Mouse (Mus musculus) adrenal gland, postnatal 14 days (tissue): ENCODE data around the gene Shmt2. TPM values are rescaled to one million over a fixed set of nuclear protein-coding genes. Genes with fewer than 3 reads are reported as not detected.

Experiments
- DNase-seq: peaks from one replicate; pipeline ENCODE4 v3.0.0; 2021; ENCODE audit warnings: mixed read lengths
- long read RNA-seq, 2 experiments: library from polyadenylated mRNA; stranded (forward); transcript quantifications; one replicate each; pipeline ENCODE4 v2.0.0; 2021
- total RNA-seq: library from RNA; stranded (reverse); gene quantifications from 2 replicates; pipeline ENCODE4 v1.2.3, GENCODE M21; 2021

Shmt2 gene
- 50.9 and 57.3 TPM in 2 replicates for total RNA-seq
- long read RNA-seq, experiment 1, transcript Shmt2-201 (12 exons, 2,289 nt), result major isoform, 59 of 82 reads
- long read RNA-seq, experiment 1, transcript Shmt2-206 (12 exons, 2,238 nt), result minor isoform, 12 of 82 reads
- long read RNA-seq, experiment 1, partial matches to known transcripts, result 7 of 82 reads
- long read RNA-seq, experiment 1, other reads (novel, unspliced or antisense), result 4 of 82 reads
- long read RNA-seq, experiment 2, transcript Shmt2-201 (12 exons, 2,289 nt), result major isoform, 39 of 61 reads
- long read RNA-seq, experiment 2, transcript Shmt2-206 (12 exons, 2,238 nt), result minor isoform, 7 of 61 reads
- long read RNA-seq, experiment 2, partial matches to known transcripts, result 8 of 61 reads
- long read RNA-seq, experiment 2, other reads (novel, unspliced or antisense), result 5 of 61 reads

- DNase-seq, result peak; percentile 88
These were observed at the start of gene Shmt2 for GRCm38 (mm10) chr10:127522088-127522581. Shmt2 (minus strand) TSS chr10:127522444.

DNA sequence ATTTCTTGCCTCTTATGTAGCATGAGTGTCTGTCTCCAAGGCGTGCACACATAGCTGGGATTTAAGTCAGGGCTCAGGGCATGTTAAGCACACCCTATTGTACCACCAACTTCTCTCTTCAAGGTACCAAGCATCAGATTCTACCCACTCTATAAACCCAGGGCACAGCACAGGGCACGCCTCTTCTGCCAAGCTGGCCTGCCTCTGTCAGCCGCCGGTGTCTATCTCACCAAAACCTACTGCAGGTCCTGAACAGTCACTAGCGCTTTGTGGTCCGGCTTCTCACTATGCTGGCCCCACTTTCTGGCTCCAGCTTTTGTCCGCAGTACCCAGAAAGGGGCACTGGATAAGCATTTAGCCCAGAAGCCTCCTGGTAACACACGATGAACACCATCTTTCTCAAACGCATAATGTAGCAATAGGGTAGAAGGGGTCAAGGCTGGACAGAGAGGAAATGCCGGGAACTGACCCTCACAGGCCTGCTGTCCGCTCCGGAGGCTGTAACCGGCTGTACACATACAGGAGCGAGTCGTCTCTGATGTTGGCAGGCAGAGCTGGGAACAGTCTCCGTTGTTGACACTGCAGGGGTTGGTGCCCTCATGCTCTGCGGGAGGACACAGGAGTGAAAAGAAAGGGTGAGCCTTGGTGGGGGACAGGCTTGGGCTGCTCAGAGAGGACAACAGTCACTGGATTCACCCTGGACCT is 48.8 kb upstream of the Shmt2 start:
- DNase-seq, result peak; percentile 49

DNA sequence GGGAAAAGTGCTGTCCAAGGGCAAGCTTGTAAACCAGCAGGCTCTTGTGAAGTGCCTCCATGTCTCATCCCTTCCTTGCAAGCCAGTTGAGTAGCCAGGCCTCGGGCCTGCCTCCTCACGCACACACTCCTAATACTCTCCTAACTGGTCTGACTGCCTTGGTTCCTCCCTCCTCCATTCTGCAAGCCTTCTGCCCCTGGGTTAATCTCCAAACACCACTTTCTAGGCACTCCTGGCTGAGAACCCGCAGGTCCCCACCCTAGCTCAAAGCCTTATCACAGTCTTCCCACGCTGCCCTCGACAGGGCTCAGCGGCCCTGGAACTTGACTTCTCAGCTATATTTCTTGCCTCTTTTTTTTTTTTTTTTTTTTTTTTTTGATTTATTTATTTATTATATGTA is 48.1 kb upstream of the Shmt2 start:
- DNase-seq, result no peak

DNA sequence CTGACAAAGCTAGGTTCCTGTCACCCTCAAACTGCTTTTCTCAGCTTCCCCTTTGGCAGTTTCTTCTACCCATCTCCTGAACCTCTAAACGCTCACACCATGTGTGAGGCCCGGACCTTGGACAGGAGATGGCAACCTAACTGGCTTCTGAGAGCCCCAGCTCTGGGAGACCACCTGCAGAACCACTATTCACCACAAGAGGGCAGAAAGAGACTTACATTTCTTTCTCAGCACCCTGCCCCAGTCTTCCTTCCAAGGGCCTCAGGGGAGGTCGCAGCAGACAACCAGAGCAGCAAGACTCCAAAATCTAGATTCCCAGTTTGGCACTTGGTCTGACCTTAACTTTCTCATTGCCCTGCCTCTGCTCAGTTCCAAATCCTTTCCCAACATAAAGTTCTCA is 47.2 kb upstream of the Shmt2 start:
- DNase-seq, result peak; percentile 88

DNA sequence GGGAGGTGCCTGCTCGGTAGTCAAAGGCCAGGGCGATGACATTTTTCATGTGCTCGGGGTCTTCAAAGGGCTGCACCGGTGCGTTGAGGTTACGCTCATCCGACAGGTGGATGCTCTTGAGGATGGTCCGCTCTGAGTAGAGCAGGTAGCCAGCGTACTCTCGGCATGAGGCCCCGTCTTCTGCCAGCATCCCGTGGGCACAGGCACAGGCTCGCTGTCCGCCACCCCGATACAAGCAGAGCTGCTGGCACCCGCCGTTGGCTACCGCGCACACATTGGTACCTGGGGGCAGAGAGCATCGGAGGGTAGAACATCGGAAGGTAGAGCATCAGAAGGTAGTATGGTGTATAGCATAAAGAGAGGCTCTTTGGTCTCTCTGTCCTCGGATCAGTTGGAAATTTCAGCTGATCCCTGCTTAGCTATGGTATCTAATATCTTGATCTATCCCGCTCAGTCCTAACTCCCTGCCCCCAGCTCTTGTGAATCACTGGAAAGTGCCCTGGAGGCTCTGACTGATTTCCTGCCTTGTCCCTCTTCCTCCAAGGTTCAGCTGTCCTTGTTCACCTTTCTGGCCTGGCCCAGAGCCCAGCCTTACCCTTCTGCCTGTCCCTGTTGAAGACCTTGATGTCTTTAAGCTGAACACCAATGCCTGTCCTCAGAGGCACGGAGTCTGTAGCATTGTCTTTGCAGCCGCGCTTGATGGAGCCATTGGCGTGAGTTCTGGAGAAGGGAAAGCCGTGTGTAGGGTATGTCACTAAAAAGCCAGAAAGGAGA is 44.5 kb upstream of the Shmt2 start:
- peak; percentile 76 for DNase-seq

DNA sequence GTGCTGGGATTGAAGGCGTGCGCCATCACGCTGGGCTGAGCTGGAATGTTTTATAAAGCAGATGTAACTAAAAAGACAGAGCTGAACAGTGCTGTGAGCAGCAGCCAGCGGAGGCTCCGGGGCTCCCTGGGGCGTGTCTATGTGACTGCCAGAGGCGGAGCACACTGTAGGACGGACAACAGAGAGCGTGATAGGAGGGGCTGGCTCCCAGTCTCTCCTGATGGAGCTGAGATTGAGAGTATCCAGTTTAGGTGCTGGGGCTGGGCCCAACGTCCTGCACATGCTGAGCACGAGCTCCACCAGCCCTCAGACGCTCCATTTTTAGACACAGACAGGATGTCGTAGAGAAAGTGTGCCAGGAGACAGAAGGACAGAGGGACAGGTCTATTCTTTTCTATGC is 42.1 kb upstream of the Shmt2 start:
- peak; percentile 59 for DNase-seq

DNA sequence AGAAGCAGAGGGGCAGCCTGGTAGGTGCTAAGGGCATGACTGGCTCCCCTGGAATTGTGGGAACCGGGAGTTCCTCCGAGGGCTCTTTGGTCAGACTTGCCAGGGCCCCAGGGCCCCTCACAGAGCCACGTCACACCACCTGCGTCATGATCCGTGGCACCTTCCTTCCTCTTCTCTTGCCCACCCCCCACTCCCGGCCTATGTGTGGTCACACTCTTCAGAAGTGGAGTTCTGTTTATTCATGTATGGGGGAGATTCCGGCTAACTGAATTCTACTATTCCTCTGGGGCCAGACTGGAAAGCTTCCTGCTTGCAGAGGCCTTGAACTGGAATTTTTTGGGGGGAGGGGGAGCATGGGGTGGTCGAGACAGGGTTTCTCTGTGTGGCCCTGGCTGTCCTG is 41.6 kb upstream of the Shmt2 start:
- DNase-seq, result no peak

DNA sequence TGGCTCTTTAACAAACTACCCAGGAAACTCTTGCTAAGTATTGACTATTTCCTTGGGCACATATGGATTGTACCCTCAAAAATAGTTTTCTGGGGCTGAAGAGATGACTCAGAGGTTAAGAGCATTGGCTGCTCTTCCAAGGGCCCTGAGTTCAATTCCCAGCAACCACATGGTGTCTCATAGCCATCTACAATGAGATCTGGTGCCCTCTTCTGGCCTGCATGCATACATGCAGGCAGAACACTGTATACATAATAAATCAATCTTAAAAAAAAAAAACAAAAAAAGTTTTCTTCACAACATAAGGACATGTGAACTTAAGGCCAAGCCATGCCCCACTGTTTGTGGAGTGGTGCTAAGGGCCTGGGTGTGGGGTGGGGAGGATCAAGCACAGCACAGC is 38.9 kb upstream of the Shmt2 start:
- DNase-seq, result no peak

- no peak for DNase-seq
These were observed 35.2 kb upstream of the Shmt2 start for GRCm38 (mm10) chr10:127557397-127557796.

DNA sequence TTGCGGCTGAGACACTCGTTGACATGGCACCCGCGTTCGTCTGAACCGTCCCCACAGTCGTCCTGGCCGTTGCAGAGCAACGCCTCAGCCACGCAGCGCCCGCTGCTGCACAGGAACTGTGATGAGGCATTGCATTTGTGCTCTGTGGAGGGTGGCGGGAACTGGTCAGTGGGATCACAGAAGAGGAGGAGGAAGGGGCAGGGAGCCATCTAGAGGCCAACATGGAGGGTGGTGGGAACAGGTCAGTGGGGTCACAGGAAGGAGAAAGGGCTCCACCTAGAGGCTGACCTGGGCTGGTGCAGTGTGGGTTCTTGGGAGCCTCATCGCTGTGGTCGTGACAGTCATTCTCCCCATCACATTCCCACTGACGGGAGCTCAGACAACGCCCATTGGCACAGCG is 33.5 kb upstream of the Shmt2 start:
- peak; percentile 51 for DNase-seq

GRCm38 (mm10) chr10:127549892-127550291 is 27.6 kb upstream of the Shmt2 start:
- DNase-seq, result no peak

- DNase-seq, result no peak
These were observed 26.0 kb upstream of the Shmt2 start for GRCm38 (mm10) chr10:127548236-127548635.

- no peak for DNase-seq
These were observed 24.3 kb upstream of the Shmt2 start for GRCm38 (mm10) chr10:127546505-127546904.

- peak; percentile 53 for DNase-seq
These were observed 22.1 kb upstream of the Shmt2 start for GRCm38 (mm10) chr10:127544375-127544774.

- no peak for DNase-seq
These were observed 21.7 kb upstream of the Shmt2 start for GRCm38 (mm10) chr10:127543916-127544315.

- no peak for DNase-seq
These were observed 20.5 kb upstream of the Shmt2 start for GRCm38 (mm10) chr10:127542720-127543119.

DNA sequence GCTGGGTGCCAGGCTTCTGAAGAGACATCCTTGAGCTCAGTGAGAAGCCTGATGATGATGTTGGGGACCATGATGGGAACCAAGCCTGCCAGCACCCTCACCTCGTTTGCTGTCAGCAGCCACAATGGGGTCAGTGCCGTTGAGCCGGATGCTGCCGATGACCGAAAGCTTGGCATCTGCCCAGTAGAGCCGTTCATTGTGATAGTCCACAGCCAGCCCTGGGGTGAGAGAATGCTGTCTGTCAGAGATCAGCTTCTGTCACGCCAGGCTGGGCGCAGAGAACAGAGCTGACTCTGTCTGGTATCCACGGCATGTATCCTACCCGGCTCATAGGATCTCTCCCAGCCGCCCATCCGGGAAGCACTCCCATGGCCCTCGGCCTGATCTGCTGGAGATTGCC is 19.8 kb upstream of the Shmt2 start:
- DNase-seq, result no peak

GRCm38 (mm10) chr10:127541510-127541909 is 19.3 kb upstream of the Shmt2 start:
- no peak for DNase-seq

GRCm38 (mm10) chr10:127537854-127538583 is 15.8 kb upstream of the Shmt2 start:
- peak; percentile 87 for DNase-seq

DNA sequence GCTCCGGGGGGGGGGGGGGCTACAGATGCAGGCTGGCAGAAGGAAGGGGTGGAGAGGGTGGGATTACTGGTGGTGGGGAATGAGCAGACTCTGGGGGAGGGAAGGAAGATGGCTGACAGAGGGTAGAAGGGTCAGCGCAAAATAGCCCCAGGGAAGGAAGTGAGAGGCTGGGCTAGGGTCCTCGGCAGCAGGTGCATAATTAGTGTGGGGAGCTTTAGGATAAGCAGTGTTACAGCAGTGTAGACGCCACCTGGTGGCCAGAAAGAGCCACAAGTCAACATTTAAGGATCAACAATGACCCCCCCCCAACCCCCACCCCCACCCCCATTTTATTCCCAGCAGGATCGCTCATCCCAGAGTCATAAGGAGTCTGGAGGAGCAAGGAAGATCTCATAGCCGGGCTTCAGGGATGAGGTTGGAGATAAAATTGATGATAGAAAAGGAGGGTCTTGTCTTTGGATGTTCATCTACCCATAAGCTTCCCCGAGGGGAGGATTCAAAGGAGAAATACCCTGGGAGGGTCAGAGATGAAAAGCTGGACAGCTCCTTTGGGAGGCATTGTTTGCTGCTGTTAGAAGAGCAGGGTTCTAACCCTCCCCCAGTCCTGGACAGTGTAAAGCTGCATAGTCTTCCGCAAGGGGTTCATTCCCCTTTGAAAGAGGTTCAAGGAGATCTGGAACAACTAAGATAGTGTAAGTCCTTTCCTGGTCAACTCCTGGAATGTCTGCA is 14.5 kb upstream of the Shmt2 start:
- peak; percentile 57 for DNase-seq

DNA sequence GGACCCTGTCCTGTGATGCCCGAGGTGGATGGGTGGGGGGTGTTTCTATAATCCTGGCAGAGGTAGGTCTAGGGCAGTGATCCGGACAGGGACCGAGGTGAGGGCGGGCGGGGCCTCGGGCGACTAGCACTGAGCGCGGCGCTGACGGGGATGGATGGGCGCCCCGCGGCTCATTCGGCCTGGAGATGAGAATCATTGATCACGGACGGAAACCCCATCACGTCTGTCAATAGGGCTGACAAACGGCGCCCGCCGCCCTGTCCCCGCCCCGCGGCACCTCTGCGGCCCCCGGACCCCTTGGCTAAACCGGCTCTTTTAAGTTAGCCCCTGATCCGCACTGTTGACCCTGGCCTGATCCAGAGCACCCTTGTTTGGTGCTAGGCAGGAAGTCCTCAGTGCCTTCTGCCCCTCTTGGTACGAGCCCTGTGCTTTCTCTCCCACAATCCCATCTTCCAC is 12.7 kb upstream of the Shmt2 start:
- DNase-seq, result no peak
